Mouse (Mus musculus) heart, embryonic 16.5 days (tissue): ENCODE data around the gene Ankrd52. TPM values are rescaled to one million over a fixed set of nuclear protein-coding genes. Genes with fewer than 3 reads are reported as not detected.

Experiments used
- ATAC-seq: fragments of 200-750 bp; cut with Nextera tagmentation; replicated peaks from 2 replicates; pipeline ENCODE4 v1.8.0; 2017; ENCODE audit warnings: moderate number of reproducible peaks; ENCODE audit not compliant: insufficient read depth, low FRiP score; ENCODE audit errors: extremely low read depth
- H3K27ac ChIP-seq: fragments of 300-500 bp; sonication (generic); 2 replicates; pipeline ENCODE4 v1.5.1; 2014; ENCODE audit warnings: mild to moderate bottlenecking, low read length, control low read depth, moderate library complexity
- H3K27me3 ChIP-seq: fragments of 300-500 bp; sonication (generic); 2 replicates; pipeline ENCODE4 v1.6.1; 2014; ENCODE audit warnings: low read length, mixed read lengths; ENCODE audit not compliant: control insufficient read depth, insufficient read depth
- H3K36me3 ChIP-seq: fragments of 300-500 bp; sonication (generic); 2 replicates; pipeline ENCODE4 v1.6.1; 2014; ENCODE audit not compliant: control insufficient read depth, insufficient read depth
- H3K4me1 ChIP-seq: fragments of 300-500 bp; sonication (generic); 2 replicates; pipeline ENCODE4 v1.6.1; 2014; ENCODE audit warnings: low read length, mixed read lengths; ENCODE audit not compliant: control insufficient read depth, insufficient read depth
- H3K4me2 ChIP-seq: fragments of 300-500 bp; sonication (generic); 2 replicates; pipeline ENCODE4 v1.6.1; 2014; ENCODE audit warnings: low read depth, mild to moderate bottlenecking, control low read depth, low read length
- H3K4me3 ChIP-seq: fragments of 300-500 bp; sonication (generic); 2 replicates; pipeline ENCODE4 v1.5.1; 2014; ENCODE audit warnings: mild to moderate bottlenecking, control low read depth, low read length
- H3K9ac ChIP-seq: fragments of 300-500 bp; sonication (generic); 2 replicates; pipeline ENCODE4 v1.6.1; 2014; ENCODE audit warnings: low read length, control low read depth
- H3K9me3 ChIP-seq: fragments of 300-500 bp; sonication (generic); replicated peaks from 2 replicates; pipeline ENCODE4 v1.6.1; 2016; ENCODE audit warnings: low read length; ENCODE audit not compliant: control insufficient read depth
- WGBS: fragments of 180-500 bp; shearing (Covaris S2); extraction: QIAGEN DNeasy Blood & Tissue Kit; methylation state at CpG from one replicate; pipeline ENCODE4 v1.1.7; 2014; 5-methylcytosine and 5-hydroxymethylcytosine counted together
- polyA plus RNA-seq: library from polyadenylated mRNA; unstranded; fragments of >200 nt; fragmentation: Nextera tagmentation; extraction: Ambion mirVana; gene quantifications from 2 replicates; pipeline ENCODE4 v1.2.1, GENCODE M21; 2015

Ankrd52 gene
- polyA plus RNA-seq, 1 experiment from 2014 or later: 8.1 TPM

GRCm38 (mm10) chr10:128338948-128339347, 38.0 kb upstream of the Ankrd52 start:
- Histone ChIP-seq H3K4me2 (peak overlapping the region; percentile 86), H3K27me3 (no peaks in the 10 kb centered on the region), H3K4me1 (peaks cover 49% of the 10 kb centered on the region), H3K27ac (peak overlapping the region; percentile 97), H3K9me3 (no peaks in the 10 kb centered on the region), H3K36me3 (no peaks in the 10 kb centered on the region), H3K9ac (peak overlapping the region; percentile 98), H3K4me3 (peak overlapping the region; percentile 100)
- no peak for ATAC-seq
- WGBS: 23% methylated on average over 2 of the region's 2 CpGs

- no peak overlapping the region for H3K4me2 ChIP-seq
- H3K9me3 ChIP-seq: no peaks in the 10 kb centered on the region
- H3K27me3 ChIP-seq: no peaks in the 10 kb centered on the region
- no peak overlapping the region for H3K4me3 ChIP-seq
- WGBS: 48% methylated on average over 2 of the region's 2 CpGs
- ATAC-seq: no peak
- H3K9ac ChIP-seq: no peak overlapping the region
- H3K4me1 ChIP-seq: peaks cover 58% of the 10 kb centered on the region
- no peak overlapping the region for H3K27ac ChIP-seq
- no peaks in the 10 kb centered on the region for H3K36me3 ChIP-seq
Observed at GRCm38 (mm10) chr10:128340257-128340656, 36.7 kb upstream of the Ankrd52 start.

DNA sequence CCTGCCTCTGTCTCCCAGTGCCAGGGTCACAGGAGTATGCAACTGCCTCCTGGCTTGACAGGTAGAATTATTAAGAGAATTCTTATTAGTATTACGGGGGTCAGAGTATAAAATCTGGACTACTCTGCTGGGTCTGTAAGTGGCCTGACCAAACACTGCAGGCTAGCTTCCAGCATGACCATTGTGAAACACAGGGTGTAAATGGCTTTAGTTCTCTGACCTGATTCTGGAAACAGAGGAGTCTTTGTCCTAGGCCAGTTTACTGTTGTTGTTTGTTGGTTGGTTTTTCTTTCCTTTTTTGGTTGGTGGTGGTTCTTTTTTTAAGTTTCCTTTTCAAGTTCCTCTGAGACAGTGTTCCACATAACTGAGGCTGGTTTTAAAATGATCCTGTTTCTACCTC, 33.5 kb upstream of the Ankrd52 start:
- Histone ChIP-seq H3K4me2 (no peak overlapping the region), H3K27ac (peak overlapping the region; percentile 45; the same call in 1 of the 2 replicates), H3K4me1 (peaks cover 56% of the 10 kb centered on the region), H3K9ac (no peak overlapping the region), H3K9me3 (no peaks in the 10 kb centered on the region), H3K27me3 (no peaks in the 10 kb centered on the region), H3K4me3 (no peak overlapping the region), H3K36me3 (no peaks in the 10 kb centered on the region)
- no peak for ATAC-seq
- WGBS: 82% methylated on average over 1 of the region's 1 CpGs

DNA sequence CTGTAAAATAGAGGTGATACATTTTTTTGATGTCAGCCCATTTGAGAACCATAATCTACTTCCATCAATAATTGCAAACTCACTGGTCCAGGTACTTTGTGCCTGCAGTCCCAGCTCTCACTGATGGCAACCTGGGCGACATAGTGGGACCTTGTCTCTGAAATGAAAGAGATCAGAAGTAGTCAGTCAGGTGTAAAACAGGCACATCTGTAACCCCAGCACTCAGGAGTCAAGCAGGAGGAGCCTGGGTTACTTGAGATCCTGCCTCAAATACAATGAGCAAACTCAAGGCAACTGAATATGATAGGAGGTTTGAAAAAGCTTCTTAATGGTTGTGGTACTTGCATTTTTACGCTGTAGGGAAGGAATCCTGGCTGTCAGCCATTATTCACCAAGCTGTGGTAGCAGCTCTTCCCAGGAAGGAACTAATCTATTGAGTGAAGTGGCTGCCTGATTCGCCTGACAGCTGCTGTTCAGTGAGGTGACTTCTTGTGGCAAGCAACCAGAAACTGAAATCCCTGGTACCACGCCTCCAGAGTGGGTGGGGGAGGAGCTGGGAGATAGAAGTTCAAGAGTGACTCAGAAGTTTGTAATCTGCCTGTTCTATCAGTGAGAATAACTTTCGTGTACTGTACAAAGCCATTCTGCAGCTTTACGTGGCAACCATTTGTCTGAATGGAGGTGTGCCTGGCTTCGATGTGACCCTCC, 32.2 kb upstream of the Ankrd52 start:
- WGBS: 5% methylated on average over 7 of the region's 7 CpGs
- no peaks in the 10 kb centered on the region; the same call in 1 of the 2 replicates for H3K36me3 ChIP-seq
- peak overlapping the region; percentile 81 for H3K27ac ChIP-seq
- peak; percentile 93 for ATAC-seq
- no peaks in the 10 kb centered on the region for H3K9me3 ChIP-seq
- peaks cover 44% of the 10 kb centered on the region for H3K4me1 ChIP-seq
- no peaks in the 10 kb centered on the region for H3K27me3 ChIP-seq
- H3K9ac ChIP-seq: 0 out of 2 replicates have a peak overlapping the region, but pooled peaks have one; percentile 21
- peak overlapping the region; percentile 46 for H3K4me2 ChIP-seq
- peak overlapping the region; percentile 23 for H3K4me3 ChIP-seq

DNA sequence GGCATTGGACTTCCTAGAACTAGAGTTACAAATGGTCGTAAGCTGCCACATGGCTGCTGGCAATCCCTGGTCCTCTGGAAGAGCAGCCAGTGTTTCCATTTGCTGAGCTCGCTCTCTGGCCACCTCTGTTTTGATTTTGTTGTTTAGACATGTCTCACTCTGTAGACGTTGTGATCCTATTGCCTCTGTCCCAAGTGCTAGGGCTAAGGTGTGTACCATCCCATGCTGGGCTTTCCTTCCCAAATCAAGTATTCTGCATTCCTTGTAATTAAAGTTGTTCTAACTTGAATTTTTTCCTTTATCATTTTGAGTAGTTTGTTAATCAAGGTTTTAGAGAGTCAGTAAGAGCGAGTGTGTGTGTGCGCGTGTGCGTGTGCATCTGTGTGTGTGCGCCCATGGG, 29.4 kb upstream of the Ankrd52 start:
- H3K4me1 ChIP-seq: peaks cover 28% of the 10 kb centered on the region
- no peak overlapping the region for H3K9ac ChIP-seq
- no peak overlapping the region for H3K4me3 ChIP-seq
- H3K27me3 ChIP-seq: no peaks in the 10 kb centered on the region
- ATAC-seq: no peak
- H3K27ac ChIP-seq: no peak overlapping the region
- H3K9me3 ChIP-seq: no peaks in the 10 kb centered on the region
- H3K4me2 ChIP-seq: no peak overlapping the region
- 88% methylated on average over 8 of the region's 8 CpGs for WGBS
- peaks cover 23% of the 10 kb centered on the region for H3K36me3 ChIP-seq

DNA sequence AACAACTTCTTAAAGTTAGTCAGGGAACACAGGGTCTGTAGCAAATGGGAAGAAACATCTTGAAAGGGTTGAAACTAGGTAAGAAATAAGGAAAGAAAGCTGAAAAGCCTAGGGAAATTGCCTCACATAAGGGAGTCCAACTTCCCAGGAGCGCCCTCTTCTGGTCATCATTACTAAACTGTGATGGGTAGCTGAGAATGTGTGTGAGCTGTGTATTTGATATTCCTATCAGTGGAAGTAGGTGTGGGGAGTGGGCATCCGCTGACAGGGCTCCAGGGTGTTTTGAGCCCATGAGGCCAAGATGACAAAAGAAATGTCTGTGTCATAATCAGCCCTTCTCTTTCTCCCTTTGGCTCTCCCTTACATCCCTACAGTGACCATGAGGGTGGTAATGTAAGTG, 18.1 kb upstream of the Ankrd52 start:
- no peak overlapping the region for H3K27ac ChIP-seq
- no peaks in the 10 kb centered on the region for H3K9me3 ChIP-seq
- WGBS: 55% methylated on average over 2 of the region's 2 CpGs
- H3K4me3 ChIP-seq: no peak overlapping the region
- H3K4me2 ChIP-seq: no peak overlapping the region
- H3K27me3 ChIP-seq: no peaks in the 10 kb centered on the region
- H3K4me1 ChIP-seq: no peaks in the 10 kb centered on the region
- ATAC-seq: no peak
- H3K36me3 ChIP-seq: peaks cover 57% of the 10 kb centered on the region
- no peak overlapping the region for H3K9ac ChIP-seq

GRCm38 (mm10) chr10:128359226-128359625, 17.7 kb upstream of the Ankrd52 start:
- no peak overlapping the region for H3K4me3 ChIP-seq
- ATAC-seq: no peak
- H3K4me2 ChIP-seq: no peak overlapping the region
- 61% methylated on average over 6 of the region's 6 CpGs for WGBS
- H3K27me3 ChIP-seq: no peaks in the 10 kb centered on the region
- peaks cover 54% of the 10 kb centered on the region for H3K36me3 ChIP-seq
- no peaks in the 10 kb centered on the region for H3K9me3 ChIP-seq
- no peaks in the 10 kb centered on the region for H3K4me1 ChIP-seq
- no peak overlapping the region for H3K9ac ChIP-seq
- no peak overlapping the region for H3K27ac ChIP-seq

DNA sequence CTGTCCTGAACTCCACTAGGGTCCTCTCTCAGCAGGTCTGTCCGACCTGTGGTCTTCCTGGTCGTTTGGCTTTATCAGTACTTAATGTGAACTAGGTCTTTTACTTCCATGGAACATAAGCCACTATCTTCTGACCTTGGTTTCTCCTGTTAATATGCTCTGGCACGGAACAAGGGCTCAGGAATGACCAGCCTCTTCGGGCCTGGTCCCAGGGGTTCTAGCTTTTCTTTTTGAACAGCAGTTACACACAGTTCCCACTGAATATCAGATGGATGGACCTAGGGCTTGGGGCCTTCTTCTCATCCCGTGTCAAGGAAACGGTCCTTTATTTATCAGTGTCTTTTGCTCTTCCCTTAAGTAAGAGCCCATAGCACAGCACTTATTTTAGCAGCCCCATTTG, 15.1 kb upstream of the Ankrd52 start:
- 69% methylated on average over 6 of the region's 6 CpGs for WGBS
- Histone ChIP-seq H3K4me2 (no peak overlapping the region), H3K27ac (0 out of 2 replicates have a peak overlapping the region, but pooled peaks have one; percentile 7), H3K9ac (no peak overlapping the region), H3K36me3 (peaks cover 50% of the 10 kb centered on the region), H3K4me3 (no peak overlapping the region), H3K9me3 (no peaks in the 10 kb centered on the region), H3K27me3 (no peaks in the 10 kb centered on the region), H3K4me1 (no peaks in the 10 kb centered on the region)
- ATAC-seq: no peak

DNA sequence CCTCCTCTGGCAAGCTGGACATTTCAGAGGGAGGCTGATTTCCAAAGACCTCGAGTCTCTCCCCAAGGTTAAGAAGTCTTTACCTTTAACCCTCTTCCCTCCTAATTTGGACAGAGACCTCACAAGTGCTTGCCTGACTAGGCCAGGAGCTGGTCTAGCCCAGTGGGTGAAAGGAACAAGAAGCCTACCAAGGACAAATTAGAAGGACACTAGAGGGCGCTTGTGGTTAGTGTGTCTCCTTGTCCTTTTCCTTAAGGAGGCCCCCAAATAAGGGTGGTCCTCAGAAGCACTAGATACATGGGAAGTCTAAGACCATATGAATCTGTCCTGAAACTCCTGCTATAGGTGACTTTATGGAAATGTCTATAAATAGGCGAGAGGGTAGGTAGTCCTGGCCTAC, 14.3 kb upstream of the Ankrd52 start:
- Histone ChIP-seq H3K9me3 (no peaks in the 10 kb centered on the region), H3K4me3 (no peak overlapping the region), H3K9ac (no peak overlapping the region), H3K4me2 (no peak overlapping the region), H3K27ac (no peak overlapping the region), H3K36me3 (peaks cover 50% of the 10 kb centered on the region), H3K27me3 (no peaks in the 10 kb centered on the region), H3K4me1 (peaks cover 3% of the 10 kb centered on the region)
- ATAC-seq: no peak
- WGBS: 53% methylated on average over 3 of the region's 3 CpGs
